Mouse (Mus musculus) T-helper 2 cell (primary cell): ENCODE results near the gene Gm2012.
"Not testable (repeated sequence)": the region's sequence is repeated elsewhere in the genome, so short reads cannot be mapped to it uniquely, and the experiment has no call there.

Experiments
- in situ Hi-C: fragments of 300-600 bp; cut with MboI, MseI; formaldehyde crosslinking; loops from one replicate; pipeline ENCODE4 v1.15.1; 2025; ENCODE audit warnings: high pct_unique_total_duplicates

Gene Gm2012

DNA sequence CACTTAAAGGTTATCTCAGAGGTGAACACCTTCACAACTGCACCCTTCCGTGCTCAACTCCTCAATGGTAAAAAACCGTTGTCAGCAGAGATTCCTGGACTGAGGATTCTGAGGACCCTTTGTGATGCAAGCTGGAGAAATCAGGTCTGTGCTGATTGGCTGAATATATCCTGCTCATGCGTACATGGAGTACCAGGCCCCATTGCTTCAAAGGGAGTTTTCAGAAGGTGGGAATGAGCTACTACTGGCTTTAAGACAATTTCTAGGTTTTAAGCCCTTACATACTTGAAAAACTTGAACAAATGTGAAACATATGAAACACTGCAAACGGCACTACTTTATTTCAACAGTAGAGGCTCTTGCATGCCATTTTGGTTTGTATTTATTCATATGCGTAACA lies at the start of gene Gm2012:
TSS of gene Gm2012 (minus strand) at position 101 of the 400 bp plus-strand sequence.
- in situ Hi-C loops = not testable (repeated sequence)

DNA sequence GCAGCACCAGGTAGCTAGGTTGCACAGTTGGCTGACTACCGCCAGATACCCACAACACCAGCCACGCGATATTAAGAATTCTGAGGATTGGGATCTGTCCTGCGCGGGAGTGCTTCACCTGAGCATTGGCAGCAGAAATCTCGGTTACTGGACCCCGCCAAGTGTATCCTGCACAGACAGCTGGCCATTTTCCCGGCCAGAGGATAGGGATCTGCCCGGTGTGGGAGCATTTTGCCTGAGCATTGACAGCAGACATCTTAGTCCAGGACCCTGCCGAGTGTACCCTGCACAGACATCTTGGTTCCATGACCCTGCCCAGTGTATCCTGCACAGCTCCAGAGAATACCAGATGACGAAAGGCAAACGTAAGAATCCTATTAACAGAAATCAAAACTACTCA lies 72.0 kb downstream of the Gm2012 start:
- in situ Hi-C loops = not testable (repeated sequence)
